Mouse (Mus musculus) forebrain, postnatal 0 days (tissue): ENCODE data around the gene Cntfr. TPM values are rescaled to one million over a fixed set of nuclear protein-coding genes. Genes with fewer than 3 reads are reported as not detected.
A peak's percentile ranks its signal among the peaks of the same experiment; 100 is the strongest.

Experiments
- ATAC-seq: fragments of 200-750 bp; cut with Nextera tagmentation; 2 replicates; pipeline ENCODE4 v1.8.0; 2017; ENCODE audit warnings: mild to moderate bottlenecking, moderate library complexity
- DNase-seq: peaks from one replicate; pipeline ENCODE4 v3.0.0-alpha.2; 2015
- H3K27ac ChIP-seq: fragments of 300-500 bp; sonication (generic); 2 replicates; pipeline ENCODE4 v1.5.1; 2014; ENCODE audit warnings: low read depth, mild to moderate bottlenecking, antibody characterized with exemption, low read length, moderate library complexity, mixed read lengths
- H3K27me3 ChIP-seq: fragments of 300-500 bp; sonication (generic); 2 replicates; pipeline ENCODE4 v1.6.1; 2014; ENCODE audit warnings: mild to moderate bottlenecking, low read length, mixed read lengths; ENCODE audit not compliant: insufficient read depth
- H3K36me3 ChIP-seq: fragments of 300-500 bp; sonication (generic); 2 replicates; pipeline ENCODE4 v1.6.1; 2014; ENCODE audit warnings: mild to moderate bottlenecking, moderate library complexity; ENCODE audit not compliant: insufficient read depth
- H3K4me1 ChIP-seq: fragments of 300-500 bp; sonication (generic); 2 replicates; pipeline ENCODE4 v1.6.1; 2014; ENCODE audit warnings: antibody characterized with exemption; ENCODE audit not compliant: insufficient read depth
- H3K4me2 ChIP-seq: fragments of 300-500 bp; sonication (generic); 2 replicates; pipeline ENCODE4 v1.6.1; 2014; ENCODE audit warnings: low read depth, mild to moderate bottlenecking, moderate library complexity
- H3K4me3 ChIP-seq: fragments of 300-500 bp; sonication (generic); 2 replicates; pipeline ENCODE4 v1.5.1; 2014; ENCODE audit warnings: low read depth, low read length, mixed read lengths
- H3K9ac ChIP-seq: fragments of 300-500 bp; sonication (generic); 2 replicates; pipeline ENCODE4 v1.6.1; 2014; ENCODE audit warnings: mild to moderate bottlenecking
- H3K9me3 ChIP-seq: fragments of 300-500 bp; sonication (generic); 2 replicates; pipeline ENCODE4 v1.6.1; 2016; ENCODE audit warnings: low read length
- CTCF ChIP-seq: sonication (generic); IDR thresholded peaks from 2 replicates; pipeline ENCODE4 v1.5.1; 2016; ENCODE audit warnings: antibody characterized with exemption, control low read depth, low read depth
- WGBS: fragments of 180-500 bp; shearing (Covaris S2); extraction: QIAGEN DNeasy Blood & Tissue Kit; methylation state at CpG from one replicate; pipeline ENCODE4 v1.1.7; 2014; 5-methylcytosine and 5-hydroxymethylcytosine counted together
- polyA plus RNA-seq: library from polyadenylated mRNA; unstranded; fragments of >200 nt; fragmentation: Nextera tagmentation; extraction: Ambion mirVana; gene quantifications from 2 replicates; pipeline ENCODE4 v1.2.1, GENCODE M21; 2015
- total RNA-seq: library from RNA; depleted of rRNA; stranded (reverse); fragments of >200 nt; gene quantifications from 2 replicates; pipeline ENCODE4 v1.2.3, GENCODE M21; 2014

The Cntfr gene
- total and polyA plus RNA-seq, 2 experiments from 2014 or later = 14.2 to 25.9 TPM

DNA sequence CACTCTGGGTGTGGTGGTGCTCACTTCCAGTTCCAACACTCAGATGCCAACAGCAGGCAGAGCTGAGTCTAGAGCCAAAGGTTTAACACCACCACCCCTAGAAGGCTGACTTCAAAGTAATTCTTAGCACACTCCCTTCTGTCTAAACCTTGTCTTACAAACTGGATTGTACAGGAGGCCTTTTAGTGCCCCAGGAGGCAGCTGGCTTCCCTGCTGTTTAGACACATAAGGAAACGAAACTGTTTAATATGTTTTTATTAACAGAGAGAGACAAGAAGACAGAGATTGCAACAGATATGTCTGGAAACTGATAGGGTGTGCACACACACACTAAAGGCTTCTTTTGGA lies 41.3 kb upstream of the Cntfr start:
- no peak for TF ChIP-seq CTCF
- no peaks in the 10 kb centered on the region for H3K27me3 ChIP-seq
- WGBS = 61% methylated on average over 1 of the region's 1 CpGs

DNA sequence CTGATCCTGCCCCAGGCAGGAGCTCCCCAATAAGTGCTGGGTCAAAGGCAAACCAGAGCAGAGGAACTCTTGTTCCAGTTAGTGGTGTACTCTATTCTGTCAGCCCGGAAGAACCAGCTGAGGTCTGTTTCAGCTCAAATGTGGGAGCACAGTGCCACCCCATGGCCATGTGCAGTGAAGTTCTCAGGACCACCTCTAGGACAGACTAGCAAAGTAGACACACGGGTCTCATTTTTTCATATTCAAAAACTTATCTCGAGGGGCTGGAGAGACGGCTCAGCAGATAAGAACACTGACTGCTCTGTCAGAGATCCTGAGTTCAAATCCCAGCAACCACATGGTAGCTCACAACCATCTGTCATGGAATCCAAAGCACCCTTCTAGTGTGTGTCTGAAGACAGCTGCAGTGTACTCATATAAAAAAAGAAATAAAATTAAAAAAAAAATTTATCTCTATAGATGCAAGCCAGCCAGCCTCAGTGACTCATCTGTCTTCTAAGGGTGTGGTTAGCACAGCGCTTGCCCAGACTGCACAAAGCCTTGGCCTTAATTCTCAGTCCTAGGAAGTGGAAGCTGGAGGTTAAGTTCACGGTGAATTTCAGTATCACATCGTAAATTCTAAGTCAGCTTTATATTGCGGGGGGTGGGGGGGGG lies 40.8 kb upstream of the Cntfr start:
- Histone ChIP-seq H3K36me3 (no peaks in the 10 kb centered on the region; the same call in 1 of the 2 replicates), H3K4me2 (no peak overlapping the region), H3K9ac (no peak overlapping the region), H3K27me3 (peaks cover 3% of the 10 kb centered on the region; the same call in 1 of the 2 replicates), H3K9me3 (no peaks in the 10 kb centered on the region), H3K27ac (no peak overlapping the region), H3K4me3 (no peak overlapping the region), H3K4me1 (peaks cover 7% of the 10 kb centered on the region; the same call in 1 of the 2 replicates)
- peak; percentile 95 for TF ChIP-seq CTCF
- peak; percentile 75 for ATAC-seq
- DNase-seq = peak; percentile 88
- 43% methylated on average over 8 of the region's 8 CpGs for WGBS

More for the DNA sequence above, 41.3 kb upstream of the Cntfr start:
- Histone ChIP-seq H3K4me1 (peaks cover 7% of the 10 kb centered on the region; the same call in 1 of the 2 replicates), H3K9me3 (no peaks in the 10 kb centered on the region), H3K4me3 (no peak overlapping the region), H3K36me3 (no peaks in the 10 kb centered on the region; the same call in 1 of the 2 replicates), H3K9ac (no peak overlapping the region), H3K27ac (no peak overlapping the region), H3K4me2 (no peak overlapping the region)
- no peak for ATAC-seq
- no peak for DNase-seq

DNA sequence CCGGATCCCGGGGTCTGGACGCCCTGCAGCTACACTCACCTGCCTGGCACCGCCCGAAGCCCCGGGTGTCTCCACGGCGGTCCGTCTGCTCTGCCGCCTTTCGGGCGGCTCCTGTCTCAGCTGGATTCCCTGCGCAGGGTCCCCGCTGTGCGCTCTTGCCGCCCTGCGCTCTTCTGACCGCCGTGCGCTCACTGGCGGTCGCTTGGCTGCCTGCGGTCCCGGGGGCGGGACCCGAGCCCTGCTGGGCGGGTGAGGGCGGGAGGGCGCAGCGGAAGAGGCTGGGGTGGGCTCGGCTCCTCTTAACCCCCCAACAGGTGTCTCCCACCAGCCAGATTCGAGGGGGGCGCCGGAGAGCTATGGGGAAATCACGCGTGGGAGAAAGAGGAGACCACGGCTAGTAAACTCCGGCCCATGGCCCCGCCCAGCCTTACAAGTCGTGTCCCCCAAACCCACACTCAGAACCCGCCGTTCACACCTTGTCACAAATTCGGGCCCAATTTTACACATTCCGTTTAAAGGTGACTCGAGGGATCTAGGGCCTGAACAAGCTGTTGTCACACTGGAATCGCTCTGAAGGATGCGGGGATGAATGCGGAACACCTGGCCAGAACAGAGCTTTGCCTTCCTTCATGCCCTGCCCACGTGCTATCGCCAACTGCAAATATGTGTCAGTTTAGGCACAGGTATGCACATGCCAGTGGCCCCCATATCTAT lies 34.3 kb upstream of the Cntfr start, which contains the start of gene Arid3c:
TSS of gene Arid3c (minus strand) at position 91 of the 714 bp plus-strand sequence.
- no peaks in the 10 kb centered on the region for H3K9me3 ChIP-seq
- DNase-seq (no peak), ATAC-seq (no peak)
- H3K4me2 ChIP-seq = peak within 1 kb of the TSS; percentile 69
- no peak within 1 kb of the TSS for H3K27ac ChIP-seq
- H3K9ac ChIP-seq = peak within 1 kb of the TSS; percentile 43
- TF ChIP-seq CTCF = no peak; the same call in 1 of the 2 replicates
- H3K36me3 ChIP-seq = no peaks in the 10 kb centered on the region
- no peaks in the 10 kb centered on the region; the same call in 1 of the 2 replicates for H3K4me1 ChIP-seq
- peak within 1 kb of the TSS; percentile 36 for H3K4me3 ChIP-seq
- H3K27me3 ChIP-seq = peaks cover 34% of the 10 kb centered on the region
- WGBS = 2% methylated on average over 49 of the region's 50 CpGs

DNA sequence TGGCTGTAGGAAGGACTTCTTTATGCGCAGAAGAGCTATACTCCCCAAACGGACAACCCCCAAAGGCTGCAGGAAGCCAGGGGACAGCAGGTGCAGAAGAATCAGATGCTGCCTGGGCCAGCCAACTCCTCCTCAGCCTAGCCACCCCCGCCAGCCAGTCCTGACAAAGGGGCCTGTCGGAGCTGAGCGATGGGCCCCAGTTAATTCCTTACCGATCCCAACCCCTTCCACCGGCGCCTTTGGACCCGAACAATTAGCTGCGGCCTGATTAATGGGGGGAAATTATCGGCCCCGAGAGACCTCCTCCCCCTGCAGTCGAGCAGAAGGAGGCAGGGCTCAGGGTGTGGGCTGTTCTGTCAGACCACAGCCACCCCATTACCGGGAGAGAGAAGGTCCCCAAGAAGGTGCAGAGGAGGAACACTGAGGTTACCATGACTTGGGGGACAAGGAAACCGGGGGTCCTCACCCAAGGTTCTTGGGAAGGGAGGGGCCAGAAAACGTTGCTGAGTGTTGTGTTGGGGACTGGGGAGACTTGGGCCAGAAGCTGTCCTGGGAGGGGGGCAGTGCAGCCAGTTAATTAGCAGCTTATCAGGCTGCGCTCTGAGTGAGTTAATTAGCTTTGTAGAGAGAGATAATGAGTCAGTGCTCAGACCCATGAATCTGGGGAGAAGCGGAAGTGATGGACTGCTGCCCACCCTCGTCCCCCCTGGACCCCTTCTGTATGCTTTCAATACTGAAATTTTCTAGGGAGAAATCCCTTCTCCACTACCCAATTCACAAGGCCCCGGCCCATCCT lies 30.1 kb upstream of the Cntfr start:
- WGBS = 4% methylated on average over 20 of the region's 20 CpGs
- TF ChIP-seq CTCF = no peak
- Histone ChIP-seq H3K27me3 (peaks cover 45% of the 10 kb centered on the region), H3K9me3 (no peaks in the 10 kb centered on the region), H3K4me1 (peaks cover 5% of the 10 kb centered on the region; the same call in 1 of the 2 replicates), H3K27ac (no peak overlapping the region), H3K4me3 (no peak overlapping the region), H3K36me3 (no peaks in the 10 kb centered on the region), H3K4me2 (no peak overlapping the region), H3K9ac (no peak overlapping the region)
- no peak for ATAC-seq
- DNase-seq = no peak

DNA sequence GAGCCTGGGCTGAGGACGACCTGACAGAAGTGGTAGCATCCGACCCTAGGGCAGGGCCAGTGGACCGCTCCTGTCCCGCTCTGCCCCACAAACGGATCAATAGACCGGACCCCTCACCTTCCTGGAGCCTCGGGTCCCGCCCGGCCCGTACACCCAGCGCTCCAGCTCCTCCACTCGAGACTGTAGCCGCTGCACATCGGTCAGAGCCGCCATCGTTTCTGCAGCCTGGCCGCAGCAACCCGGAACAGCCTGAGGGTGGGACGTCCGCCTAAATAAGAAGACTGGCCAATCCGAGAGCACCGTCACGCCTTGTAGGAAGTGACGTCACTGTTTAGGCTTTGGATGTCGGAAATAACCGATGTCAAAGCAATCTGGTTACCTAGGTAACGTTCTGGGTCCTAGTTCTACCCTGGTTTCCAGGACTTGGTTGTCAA lies 26.0 kb upstream of the Cntfr start, which contains the start of gene Dctn3:
TSS of gene Dctn3 (minus strand) at position 253 of the 434 bp plus-strand sequence.
- peak within 1 kb of the TSS; percentile 65 for H3K4me2 ChIP-seq
- no peak for TF ChIP-seq CTCF
- WGBS = under 1% methylated on average over 27 of the region's 27 CpGs
- H3K27ac ChIP-seq = peak within 1 kb of the TSS; percentile 70
- DNase-seq (peak; percentile 96), ATAC-seq (peak; percentile 99)
- H3K9ac ChIP-seq = peak within 1 kb of the TSS; percentile 94
- peaks cover 26% of the 10 kb centered on the region for H3K36me3 ChIP-seq
- H3K9me3 ChIP-seq = no peaks in the 10 kb centered on the region
- peak within 1 kb of the TSS; percentile 89 for H3K4me3 ChIP-seq
- H3K4me1 ChIP-seq = peaks cover 10% of the 10 kb centered on the region; the same call in 1 of the 2 replicates
- H3K27me3 ChIP-seq = peaks cover 23% of the 10 kb centered on the region

DNA sequence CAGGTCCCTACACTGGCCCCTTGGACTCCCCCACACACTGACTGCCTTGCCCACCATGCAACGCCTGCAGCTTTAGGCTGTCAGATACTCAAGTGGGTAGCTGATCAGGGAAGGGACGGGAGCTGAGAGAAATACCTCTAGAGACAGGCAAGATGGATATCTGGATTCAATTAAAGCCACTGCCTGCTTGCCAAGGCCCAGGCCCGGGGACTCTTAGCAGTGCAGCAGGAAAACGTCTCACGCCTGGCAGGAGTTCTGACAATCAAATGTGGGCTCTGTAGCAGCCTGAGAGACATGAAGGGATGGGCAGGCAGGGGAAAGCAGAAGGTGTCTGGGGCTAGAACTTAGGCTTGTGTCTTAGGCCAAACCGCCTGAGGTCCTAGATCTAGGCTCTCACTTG lies 19.9 kb upstream of the Cntfr start:
- Histone ChIP-seq H3K27ac (no peak overlapping the region), H3K27me3 (no peaks in the 10 kb centered on the region), H3K9me3 (no peaks in the 10 kb centered on the region), H3K4me1 (peaks cover 13% of the 10 kb centered on the region), H3K9ac (no peak overlapping the region), H3K4me3 (no peak overlapping the region), H3K4me2 (no peak overlapping the region), H3K36me3 (peaks cover 43% of the 10 kb centered on the region)
- 75% methylated on average over 6 of the region's 6 CpGs for WGBS
- no peak for TF ChIP-seq CTCF
- DNase-seq (no peak), ATAC-seq (no peak)
